Mouse (Mus musculus) liver, embryonic 13.5 days (tissue): Measurements from ENCODE around the gene Kbtbd8. TPM values are rescaled to one million over a fixed set of nuclear protein-coding genes. Genes with fewer than 3 reads are reported as not detected.

Source experiments
- ATAC-seq: fragments of 200-750 bp; cut with Nextera tagmentation; 2 replicates; pipeline ENCODE4 v1.8.0; 2017; ENCODE audit warnings: low read depth, mild to moderate bottlenecking, moderate number of reproducible peaks, moderate library complexity
- DNase-seq: peaks from one replicate; pipeline ENCODE4 v3.0.0; 2022
- H3K27ac ChIP-seq: fragments of 300-500 bp; sonication (generic); 2 replicates; pipeline ENCODE4 v1.5.1; 2015; ENCODE audit warnings: moderate library complexity, mild to moderate bottlenecking, inconsistent platforms
- H3K27me3 ChIP-seq: fragments of 300-500 bp; sonication (generic); 2 replicates; pipeline ENCODE4 v1.6.1; 2015; ENCODE audit warnings: mild to moderate bottlenecking, inconsistent platforms
- H3K36me3 ChIP-seq: fragments of 300-500 bp; sonication (generic); 2 replicates; pipeline ENCODE4 v1.6.1; 2015; ENCODE audit warnings: mild to moderate bottlenecking, inconsistent platforms
- H3K4me1 ChIP-seq: fragments of 300-500 bp; sonication (generic); replicated peaks from 2 replicates; pipeline ENCODE4 v1.6.1; 2015; ENCODE audit warnings: inconsistent platforms
- H3K4me2 ChIP-seq: fragments of 300-500 bp; sonication (generic); 2 replicates; pipeline ENCODE4 v1.6.1; 2015; ENCODE audit warnings: inconsistent platforms, mild to moderate bottlenecking, moderate library complexity
- H3K4me3 ChIP-seq: fragments of 300-500 bp; sonication (generic); replicated peaks from 2 replicates; pipeline ENCODE4 v1.5.1; 2015; ENCODE audit warnings: mild to moderate bottlenecking, inconsistent platforms
- H3K9ac ChIP-seq: fragments of 300-500 bp; sonication (generic); 2 replicates; pipeline ENCODE4 v1.6.1; 2015; ENCODE audit warnings: mild to moderate bottlenecking, inconsistent platforms
- H3K9me3 ChIP-seq: fragments of 300-500 bp; sonication (generic); replicated peaks from 2 replicates; pipeline ENCODE4 v1.6.1; 2016; ENCODE audit warnings: inconsistent platforms
- WGBS: fragments of 180-500 bp; shearing (Covaris S2); methylation state at CpG from one replicate; pipeline ENCODE4 v1.1.7; 2015; ENCODE audit not compliant: insufficient replicate concordance; 5-methylcytosine and 5-hydroxymethylcytosine counted together
- polyA plus RNA-seq: library from polyadenylated mRNA; unstranded; fragments of >200 nt; fragmentation: Nextera tagmentation; extraction: Ambion mirVana; gene quantifications from 2 replicates; pipeline ENCODE4 v1.2.1, GENCODE M21; 2015

The Kbtbd8 gene
- polyA plus RNA-seq, 1 experiment from 2014 or later, result 4.7 TPM

- Histone ChIP-seq H3K27me3 (no peaks in the 10 kb centered on the region), H3K9me3 (no peaks in the 10 kb centered on the region), H3K4me3 (peak overlapping the region; percentile 89), H3K4me1 (peaks cover 28% of the 10 kb centered on the region), H3K4me2 (peak overlapping the region; percentile 70), H3K27ac (no peak overlapping the region), H3K9ac (peak overlapping the region; percentile 63; the same call in 1 of the 2 replicates), H3K36me3 (peaks cover 9% of the 10 kb centered on the region; the same call in 1 of the 2 replicates)
- ATAC-seq (no peak), DNase-seq (no peak)
- 39% methylated on average over 8 of the region's 8 CpGs for WGBS
Observed at GRCm38 (mm10) chr6:95116513-95116912, 527 bp upstream of the Kbtbd8 start.

- ATAC-seq, result peak; percentile 96
- peak overlapping the region; percentile 71 for H3K27ac ChIP-seq
- H3K36me3 ChIP-seq, result peaks cover 22% of the 10 kb centered on the region
- H3K4me2 ChIP-seq, result peak overlapping the region; percentile 84
- under 1% methylated on average over 95 of the region's 103 CpGs for WGBS
- H3K4me1 ChIP-seq, result peaks cover 34% of the 10 kb centered on the region
- peak; percentile 96 for DNase-seq
- no peaks in the 10 kb centered on the region for H3K9me3 ChIP-seq
- H3K9ac ChIP-seq, result peak overlapping the region; percentile 86
- H3K27me3 ChIP-seq, result no peaks in the 10 kb centered on the region
- peak overlapping the region; percentile 89 for H3K4me3 ChIP-seq
Observed at GRCm38 (mm10) chr6:95117614-95118541, 838 bp downstream of the Kbtbd8 start.

GRCm38 (mm10) chr6:95119389-95119788 lies 2.3 kb downstream of the Kbtbd8 start:
- no peaks in the 10 kb centered on the region for H3K27me3 ChIP-seq
- H3K4me3 ChIP-seq, result peak overlapping the region; percentile 30
- H3K36me3 ChIP-seq, result peaks cover 24% of the 10 kb centered on the region
- no peaks in the 10 kb centered on the region for H3K9me3 ChIP-seq
- H3K9ac ChIP-seq, result peak overlapping the region; percentile 51; the same call in 1 of the 2 replicates
- H3K27ac ChIP-seq, result no peak overlapping the region
- peak overlapping the region; percentile 45 for H3K4me2 ChIP-seq
- ATAC-seq, result no peak
- peaks cover 42% of the 10 kb centered on the region for H3K4me1 ChIP-seq
- WGBS, result 33% methylated on average over 3 of the region's 3 CpGs
- no peak for DNase-seq

- 26% methylated on average over 6 of the region's 6 CpGs for WGBS
- no peaks in the 10 kb centered on the region for H3K36me3 ChIP-seq
Observed at GRCm38 (mm10) chr6:95149931-95150534, 33.0 kb downstream of the Kbtbd8 start.

GRCm38 (mm10) chr6:95150885-95151284 lies 33.8 kb downstream of the Kbtbd8 start:
- 0 out of 2 replicates have a peak, but pooled peaks cover 3% of the 10 kb centered on the region for H3K4me1 ChIP-seq
- WGBS, result 69% methylated on average over 4 of the region's 4 CpGs
- H3K9me3 ChIP-seq, result no peaks in the 10 kb centered on the region
- H3K27me3 ChIP-seq, result no peaks in the 10 kb centered on the region
- no peaks in the 10 kb centered on the region for H3K36me3 ChIP-seq
- DNase-seq, result no peak
- H3K9ac ChIP-seq, result no peak overlapping the region
- ATAC-seq, result no peak
- H3K4me3 ChIP-seq, result no peak overlapping the region
- H3K27ac ChIP-seq, result no peak overlapping the region
- no peak overlapping the region for H3K4me2 ChIP-seq

More at GRCm38 (mm10) chr6:95149931-95150534, 33.0 kb downstream of the Kbtbd8 start:
- Histone ChIP-seq H3K4me2 (no peak overlapping the region), H3K9me3 (no peaks in the 10 kb centered on the region), H3K4me3 (no peak overlapping the region), H3K27me3 (no peaks in the 10 kb centered on the region), H3K4me1 (peaks cover 3% of the 10 kb centered on the region; the same call in 1 of the 2 replicates), H3K27ac (no peak overlapping the region), H3K9ac (no peak overlapping the region)
- DNase-seq (no peak), ATAC-seq (no peak)

GRCm38 (mm10) chr6:95151563-95151962 lies 34.5 kb downstream of the Kbtbd8 start:
- no peaks in the 10 kb centered on the region for H3K27me3 ChIP-seq
- H3K27ac ChIP-seq, result no peak overlapping the region
- 50% methylated on average over 2 of the region's 2 CpGs for WGBS
- no peaks in the 10 kb centered on the region for H3K9me3 ChIP-seq
- no peak overlapping the region for H3K9ac ChIP-seq
- no peak overlapping the region for H3K4me2 ChIP-seq
- no peak for DNase-seq
- ATAC-seq, result no peak
- H3K4me1 ChIP-seq, result 0 out of 2 replicates have a peak, but pooled peaks cover 3% of the 10 kb centered on the region
- H3K4me3 ChIP-seq, result no peak overlapping the region
- no peaks in the 10 kb centered on the region for H3K36me3 ChIP-seq

DNA sequence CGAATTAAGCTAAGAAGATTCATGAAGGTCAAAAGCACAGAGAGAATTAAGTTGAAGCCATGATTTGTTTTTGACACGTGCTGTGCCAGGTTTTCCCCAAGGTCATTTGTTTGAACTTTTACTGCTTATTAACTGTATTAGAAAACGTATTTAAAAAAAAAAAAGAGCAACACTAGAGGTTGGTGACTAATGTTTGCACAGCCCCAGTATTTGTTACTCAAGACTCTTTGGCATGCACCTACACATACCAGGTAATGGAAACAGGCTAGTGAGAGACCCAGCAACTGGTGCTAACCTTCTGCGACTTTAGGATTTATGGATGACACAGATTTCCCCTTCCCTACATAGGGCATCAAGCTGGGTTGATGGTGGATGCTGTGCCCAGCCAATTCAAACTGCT lies 46.9 kb downstream of the Kbtbd8 start:
- H3K27me3 ChIP-seq, result no peaks in the 10 kb centered on the region
- WGBS, result 45% methylated on average over 4 of the region's 4 CpGs
- DNase-seq, result no peak

GRCm38 (mm10) chr6:95165630-95166029 lies 48.6 kb downstream of the Kbtbd8 start:
- H3K4me1 ChIP-seq, result no peaks in the 10 kb centered on the region; the same call in 1 of the 2 replicates
- no peaks in the 10 kb centered on the region for H3K27me3 ChIP-seq
- H3K9me3 ChIP-seq, result no peaks in the 10 kb centered on the region
- H3K4me2 ChIP-seq, result no peak overlapping the region
- no peak overlapping the region for H3K4me3 ChIP-seq
- DNase-seq, result no peak
- H3K27ac ChIP-seq, result no peak overlapping the region
- no peak for ATAC-seq
- no peaks in the 10 kb centered on the region for H3K36me3 ChIP-seq
- H3K9ac ChIP-seq, result no peak overlapping the region

More for the DNA sequence above, 46.9 kb downstream of the Kbtbd8 start:
- ATAC-seq, result no peak
- H3K4me3 ChIP-seq, result no peak overlapping the region
- no peak overlapping the region for H3K27ac ChIP-seq
- no peak overlapping the region for H3K4me2 ChIP-seq
- no peak overlapping the region for H3K9ac ChIP-seq
- no peaks in the 10 kb centered on the region for H3K4me1 ChIP-seq
- H3K36me3 ChIP-seq, result no peaks in the 10 kb centered on the region
- H3K9me3 ChIP-seq, result no peaks in the 10 kb centered on the region

DNA sequence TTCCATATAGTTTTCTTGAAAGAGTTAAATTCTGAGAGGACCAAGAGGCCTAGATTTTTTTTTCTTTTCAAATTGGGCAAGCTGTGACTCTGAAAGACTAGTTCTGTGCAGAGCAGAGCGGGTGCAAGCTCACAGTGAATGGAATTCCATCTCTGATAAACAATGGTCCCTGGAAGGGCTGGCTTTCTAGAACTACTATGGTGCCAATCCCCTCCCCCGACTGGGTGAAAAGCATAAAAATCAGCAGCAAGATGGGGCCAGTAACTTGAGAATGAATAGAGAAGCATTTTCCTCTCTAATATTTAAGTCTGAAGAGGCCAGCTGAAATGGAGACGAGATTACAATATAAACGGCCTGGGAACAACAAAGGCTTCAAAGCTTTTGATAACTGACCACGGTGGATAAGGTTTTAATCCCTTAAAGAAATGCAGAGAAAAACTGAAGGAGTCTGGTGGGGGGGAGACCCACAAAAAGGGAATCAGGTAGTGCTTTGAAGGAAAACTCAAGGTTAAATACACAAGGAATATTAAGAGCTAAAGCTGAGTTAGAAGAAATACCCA lies 50.7 kb downstream of the Kbtbd8 start:
- Histone ChIP-seq H3K36me3 (no peaks in the 10 kb centered on the region), H3K4me3 (no peak overlapping the region), H3K4me1 (no peaks in the 10 kb centered on the region; the same call in 1 of the 2 replicates), H3K9me3 (no peaks in the 10 kb centered on the region), H3K9ac (no peak overlapping the region), H3K27me3 (no peaks in the 10 kb centered on the region), H3K27ac (no peak overlapping the region), H3K4me2 (no peak overlapping the region)
- DNase-seq (no peak), ATAC-seq (no peak)
- 34% methylated on average over 5 of the region's 5 CpGs for WGBS

DNA sequence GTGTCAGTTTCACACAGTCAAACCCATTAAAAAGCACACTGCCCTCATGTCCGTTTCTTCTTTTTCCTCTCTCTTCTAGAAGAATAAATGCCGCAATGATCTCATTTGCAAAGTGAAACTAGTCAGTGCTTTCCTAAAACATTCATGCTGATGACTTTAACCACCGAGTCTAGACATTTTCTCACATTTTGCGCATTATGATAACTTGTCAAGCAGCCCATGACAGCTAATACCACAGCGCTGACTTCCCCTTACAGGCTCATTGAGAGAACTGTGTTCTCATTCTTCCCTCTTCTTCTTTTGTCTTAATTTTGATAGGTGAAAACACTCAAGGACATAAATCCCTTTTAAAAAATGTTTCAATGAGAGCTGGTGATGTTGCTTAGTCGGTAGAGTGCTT lies 52.4 kb downstream of the Kbtbd8 start:
- H3K4me1 ChIP-seq, result no peaks in the 10 kb centered on the region; the same call in 1 of the 2 replicates
- DNase-seq, result no peak
- H3K4me3 ChIP-seq, result no peak overlapping the region
- no peaks in the 10 kb centered on the region for H3K36me3 ChIP-seq
- no peaks in the 10 kb centered on the region for H3K9me3 ChIP-seq
- no peak overlapping the region for H3K4me2 ChIP-seq
- WGBS, result 52% methylated on average over 6 of the region's 6 CpGs
- no peak for ATAC-seq
- no peak overlapping the region for H3K27ac ChIP-seq
- H3K27me3 ChIP-seq, result no peaks in the 10 kb centered on the region
- no peak overlapping the region for H3K9ac ChIP-seq
